Mouse (Mus musculus): ENCODE measurements around the gene Dad1.

- TF ChIP-seq EP300 (IDR thresholded peaks at IDR 0.05), result no peak
- TF ChIP-seq CTCF (IDR thresholded peaks at IDR 0.05), result no peak
These were observed 9.7 kb downstream of the Dad1 start for GRCm38 (mm10) chr14:54244183-54244582.

Measured in lung, postnatal 0 days (tissue).